Mouse (Mus musculus) midbrain, embryonic 16.5 days (tissue): ENCODE measurements at regions not wholly inside any gene's neighbourhood (a gene's known extent, or its start where the extent isn't known, plus 50 kb on each side); places are given as distances from the start of the nearest gene placed in this dataset.

Source experiments
- ATAC-seq: fragments of 200-750 bp; cut with Nextera tagmentation; 2 replicates; pipeline ENCODE4 v1.8.0; 2017; ENCODE audit warnings: moderate TSS enrichment
- H3K27ac ChIP-seq: fragments of 300-500 bp; sonication (generic); 2 replicates; pipeline ENCODE4 v1.5.1; 2014; ENCODE audit warnings: mild to moderate bottlenecking, low read length, mixed read lengths
- H3K27me3 ChIP-seq: fragments of 300-500 bp; sonication (generic); 2 replicates; pipeline ENCODE4 v1.6.1; 2014; ENCODE audit warnings: low read depth, low read length, mixed read lengths; ENCODE audit not compliant: control insufficient read depth, insufficient read depth
- H3K36me3 ChIP-seq: fragments of 300-500 bp; sonication (generic); 2 replicates; pipeline ENCODE4 v1.6.1; 2014; ENCODE audit warnings: mild to moderate bottlenecking, low read length, moderate library complexity, mixed read lengths; ENCODE audit not compliant: control insufficient read depth, insufficient read depth
- H3K4me1 ChIP-seq: fragments of 300-500 bp; sonication (generic); 2 replicates; pipeline ENCODE4 v1.6.1; 2014; ENCODE audit warnings: mild to moderate bottlenecking, low read length, mixed read lengths; ENCODE audit not compliant: control insufficient read depth, insufficient read depth
- H3K4me2 ChIP-seq: fragments of 300-500 bp; sonication (generic); 2 replicates; pipeline ENCODE4 v1.6.1; 2014; ENCODE audit warnings: mild to moderate bottlenecking, low read length, mixed read lengths
- H3K4me3 ChIP-seq: fragments of 300-500 bp; sonication (generic); 2 replicates; pipeline ENCODE4 v1.5.1; 2014; ENCODE audit warnings: low read depth, mild to moderate bottlenecking, low read length, moderate library complexity, mixed read lengths
- H3K9ac ChIP-seq: fragments of 300-500 bp; sonication (generic); 2 replicates; pipeline ENCODE4 v1.6.1; 2014; ENCODE audit warnings: low read depth, low read length, mixed read lengths
- H3K9me3 ChIP-seq: fragments of 300-500 bp; sonication (generic); replicated peaks from 2 replicates; pipeline ENCODE4 v1.6.1; 2014; ENCODE audit warnings: mild to moderate bottlenecking, low read length, mixed read lengths; ENCODE audit not compliant: control insufficient read depth, poor library complexity, severe bottlenecking
- WGBS: fragments of 180-500 bp; shearing (Covaris S2); extraction: QIAGEN DNeasy Blood & Tissue Kit; methylation state at CpG from one replicate; pipeline ENCODE4 v1.1.7; 2014; 5-methylcytosine and 5-hydroxymethylcytosine counted together

GRCm38 (mm10) chr10:12083961-12084360, 740.8 kb downstream of the Epm2a start:
- 100% methylated on average over 1 of the region's 1 CpGs for WGBS
- H3K36me3 ChIP-seq: no peaks in the 10 kb centered on the region
- no peak for ATAC-seq

GRCm38 (mm10) chr10:12092521-12092920, 749.3 kb downstream of the Epm2a start:
- Histone ChIP-seq H3K4me2 (no peak overlapping the region), H3K9me3 (no peaks in the 10 kb centered on the region), H3K4me3 (no peak overlapping the region), H3K36me3 (no peaks in the 10 kb centered on the region), H3K4me1 (no peaks in the 10 kb centered on the region), H3K27ac (no peak overlapping the region), H3K27me3 (no peaks in the 10 kb centered on the region), H3K9ac (no peak overlapping the region)
- WGBS: 73% methylated on average over 1 of the region's 1 CpGs
- ATAC-seq: no peak

More at GRCm38 (mm10) chr10:12083961-12084360, 740.8 kb downstream of the Epm2a start:
- Histone ChIP-seq H3K27ac (no peak overlapping the region), H3K4me3 (no peak overlapping the region), H3K27me3 (no peaks in the 10 kb centered on the region), H3K9me3 (no peaks in the 10 kb centered on the region), H3K9ac (no peak overlapping the region), H3K4me2 (no peak overlapping the region), H3K4me1 (no peaks in the 10 kb centered on the region)

DNA sequence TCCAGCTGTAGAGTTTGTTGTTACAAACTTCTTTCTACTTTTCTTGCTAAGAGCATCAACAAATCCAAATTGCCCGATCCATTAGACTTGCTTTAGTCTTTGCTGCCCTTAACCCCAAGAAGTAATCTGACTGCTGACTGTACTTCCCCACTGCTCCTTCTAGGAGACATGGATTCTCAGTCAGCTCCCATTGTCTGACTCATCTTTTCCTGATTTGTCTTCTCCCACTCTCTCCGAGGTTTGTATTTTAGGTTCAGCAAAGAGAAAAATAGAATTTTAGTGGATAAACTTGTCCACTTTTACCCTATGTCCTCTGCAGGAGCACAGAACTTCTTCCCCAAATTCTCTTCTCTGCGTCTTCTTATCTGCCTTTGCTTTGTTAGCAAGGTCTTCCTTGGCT, 753.5 kb downstream of the Epm2a start:
- WGBS: 95% methylated on average over 3 of the region's 3 CpGs
- Histone ChIP-seq H3K27me3 (no peaks in the 10 kb centered on the region), H3K9me3 (no peaks in the 10 kb centered on the region), H3K36me3 (no peaks in the 10 kb centered on the region), H3K4me3 (no peak overlapping the region), H3K9ac (no peak overlapping the region), H3K27ac (no peak overlapping the region), H3K4me2 (no peak overlapping the region), H3K4me1 (no peaks in the 10 kb centered on the region)
- ATAC-seq: no peak

- Histone ChIP-seq H3K27me3 (no peaks in the 10 kb centered on the region), H3K4me3 (no peak overlapping the region), H3K27ac (no peak overlapping the region), H3K36me3 (no peaks in the 10 kb centered on the region), H3K9me3 (no peaks in the 10 kb centered on the region; the same call in 1 of the 2 replicates), H3K4me1 (no peaks in the 10 kb centered on the region), H3K9ac (no peak overlapping the region), H3K4me2 (no peak overlapping the region)
- peak; percentile 68 for ATAC-seq
Measured at GRCm38 (mm10) chr10:12107001-12107418, 762.2 kb downstream of the Utrn start.

- no peak overlapping the region for H3K4me3 ChIP-seq
- no peak overlapping the region for H3K4me2 ChIP-seq
- no peaks in the 10 kb centered on the region for H3K4me1 ChIP-seq
- no peaks in the 10 kb centered on the region for H3K27me3 ChIP-seq
- no peaks in the 10 kb centered on the region for H3K9me3 ChIP-seq
- WGBS: 81% methylated on average over 1 of the region's 1 CpGs
- no peak for ATAC-seq
- no peak overlapping the region for H3K27ac ChIP-seq
- no peak overlapping the region for H3K9ac ChIP-seq
- H3K36me3 ChIP-seq: no peaks in the 10 kb centered on the region
Measured at GRCm38 (mm10) chr10:12111720-12112119, 757.4 kb downstream of the Utrn start.

- no peaks in the 10 kb centered on the region for H3K4me1 ChIP-seq
- no peaks in the 10 kb centered on the region for H3K36me3 ChIP-seq
- ATAC-seq: no peak
- H3K27me3 ChIP-seq: no peaks in the 10 kb centered on the region
- no peak overlapping the region for H3K27ac ChIP-seq
- no peak overlapping the region for H3K9ac ChIP-seq
- 86% methylated on average over 3 of the region's 3 CpGs for WGBS
- H3K9me3 ChIP-seq: no peaks in the 10 kb centered on the region
- no peak overlapping the region for H3K4me3 ChIP-seq
- H3K4me2 ChIP-seq: no peak overlapping the region
Measured at GRCm38 (mm10) chr10:12115767-12116166, 753.4 kb downstream of the Utrn start.

- Histone ChIP-seq H3K9me3 (no peaks in the 10 kb centered on the region), H3K4me1 (no peaks in the 10 kb centered on the region), H3K27me3 (no peaks in the 10 kb centered on the region), H3K9ac (no peak overlapping the region), H3K4me2 (no peak overlapping the region), H3K27ac (no peak overlapping the region), H3K36me3 (no peaks in the 10 kb centered on the region), H3K4me3 (no peak overlapping the region)
- 59% methylated on average over 6 of the region's 6 CpGs for WGBS
- peak; percentile 67 for ATAC-seq
Measured at GRCm38 (mm10) chr10:12116662-12117303, 752.4 kb downstream of the Utrn start.

GRCm38 (mm10) chr10:12124272-12124671, 744.9 kb downstream of the Utrn start:
- no peak overlapping the region for H3K4me3 ChIP-seq
- no peaks in the 10 kb centered on the region for H3K36me3 ChIP-seq
- H3K9ac ChIP-seq: no peak overlapping the region
- no peak overlapping the region for H3K4me2 ChIP-seq
- no peak for ATAC-seq
- WGBS: 50% methylated on average over 2 of the region's 2 CpGs
- H3K27ac ChIP-seq: no peak overlapping the region
- H3K9me3 ChIP-seq: no peaks in the 10 kb centered on the region
- H3K27me3 ChIP-seq: no peaks in the 10 kb centered on the region
- H3K4me1 ChIP-seq: no peaks in the 10 kb centered on the region

- H3K4me3 ChIP-seq: no peak overlapping the region
- no peak overlapping the region for H3K4me2 ChIP-seq
- no peak for ATAC-seq
- H3K36me3 ChIP-seq: no peaks in the 10 kb centered on the region
- no peak overlapping the region for H3K27ac ChIP-seq
- no peaks in the 10 kb centered on the region for H3K4me1 ChIP-seq
- H3K9me3 ChIP-seq: no peaks in the 10 kb centered on the region
- H3K9ac ChIP-seq: no peak overlapping the region
- WGBS: 69% methylated on average over 3 of the region's 3 CpGs
- H3K27me3 ChIP-seq: no peaks in the 10 kb centered on the region
Measured at GRCm38 (mm10) chr10:12129486-12129885, 739.7 kb downstream of the Utrn start.
